Mouse (Mus musculus): ENCODE measurements around the gene Atp11a. TPM values are rescaled to one million over a fixed set of nuclear protein-coding genes. Genes with fewer than 3 reads are reported as not detected.

The Atp11a gene
- 21.9 TPM for polyA plus RNA-seq (2014; fragmentation: Illumina TruSeq; extraction: RNeasy Lipid Tissue Mini Kit (QIAGEN cat#74804); ENCODE audit: low read depth, low replicate concordance)

GRCm38 (mm10) chr8:12756391-12757157 is at the start of gene Atp11a:
Atp11a (plus strand) TSS chr8:12757014.

GRCm38 (mm10) chr8:12873357-12874046 is 116.7 kb downstream of the Atp11a start, which contains the start of gene Mcf2l:
Mcf2l (plus strand) TSS chr8:12873806.

Other genes starting within 250 kb of the Atp11a start
- not detected for gene Spaca7, start 184.0 kb upstream of the Atp11a start, polyA plus RNA-seq (2014; fragmentation: Illumina TruSeq; extraction: RNeasy Lipid Tissue Mini Kit (QIAGEN cat#74804); ENCODE audit: low read depth, low replicate concordance)
- 44.4 TPM for gene Tubgcp3, start 84.8 kb upstream of the Atp11a start, polyA plus RNA-seq (2014; fragmentation: Illumina TruSeq; extraction: RNeasy Lipid Tissue Mini Kit (QIAGEN cat#74804); ENCODE audit: low read depth, low replicate concordance)
- gene Mcf2l, start 116.8 kb downstream of the Atp11a start, polyA plus RNA-seq (2014; fragmentation: Illumina TruSeq; extraction: RNeasy Lipid Tissue Mini Kit (QIAGEN cat#74804); ENCODE audit: low read depth, low replicate concordance): 35.6 TPM